Mouse (Mus musculus): Measurements from ENCODE around the gene Rnf222. TPM values are rescaled to one million over a fixed set of nuclear protein-coding genes. Genes with fewer than 3 reads are reported as not detected.
A peak's percentile ranks its signal among the peaks of the same experiment; 100 is the strongest.

Gene Rnf222
- polyA plus RNA-seq, 1 experiment from 2014 or later, result 5.8 TPM

DNA sequence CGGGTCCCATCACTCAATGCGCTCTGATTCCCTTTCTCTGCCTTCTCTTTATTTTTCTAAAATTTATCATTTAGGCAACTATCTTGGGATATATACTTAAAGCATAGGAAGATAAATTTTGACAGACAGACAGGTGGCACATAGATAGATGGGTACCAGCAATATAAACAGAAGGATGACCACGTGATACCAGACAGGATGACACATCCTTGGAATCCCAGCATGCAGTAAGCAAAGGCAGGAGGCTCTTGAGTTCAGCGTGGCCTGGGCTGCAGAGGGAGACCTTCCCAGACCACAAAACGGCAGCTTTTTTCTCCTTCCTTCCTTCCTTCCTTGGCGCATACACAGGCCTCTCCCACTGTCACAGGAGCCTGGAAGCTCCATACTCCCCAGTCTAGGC is 9.5 kb downstream of the Rnf222 start:
- no peak overlapping the region for H3K27ac ChIP-seq (replicated peaks)

DNA sequence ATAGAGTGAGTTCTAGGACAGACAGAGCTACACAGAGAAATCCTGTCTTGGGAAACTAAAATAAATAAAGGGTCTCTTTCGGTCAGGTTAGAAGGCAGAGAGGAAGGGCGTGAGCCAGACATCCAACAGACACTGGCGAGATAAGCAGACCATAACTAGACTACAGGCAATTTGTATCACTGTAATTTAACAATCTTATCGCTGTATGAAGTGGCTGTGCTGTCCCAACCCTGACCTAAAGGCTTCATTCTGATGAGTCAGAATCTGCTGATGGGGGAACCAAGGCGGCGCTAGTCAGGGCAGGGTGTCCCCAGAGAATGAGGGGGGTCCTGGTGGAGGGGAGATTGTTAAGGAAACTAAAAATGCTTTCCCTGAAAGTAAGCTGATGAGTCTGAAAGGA is 10.4 kb downstream of the Rnf222 start:
- Histone ChIP-seq H3K9me3 (ENCODE audit: control insufficient read depth, low read length) (no peaks in the 10 kb centered on the region), H3K4me2 (replicated peaks; ENCODE audit: low read depth) (no peak overlapping the region), H3K27ac (replicated peaks) (no peak overlapping the region), H3K36me3 (ENCODE audit: control insufficient read depth, insufficient read depth, low read length) (peaks cover 3% of the 10 kb centered on the region; the same call in 1 of the 2 replicates), H3K9ac (ENCODE audit: low read length) (no peak overlapping the region), H3K27me3 (ENCODE audit: control insufficient read depth, insufficient read depth, low read length) (no peaks in the 10 kb centered on the region), H3K4me1 (replicated peaks; ENCODE audit: control insufficient read depth, insufficient read depth) (no peaks in the 10 kb centered on the region), H3K4me3 (ENCODE audit: low read depth, low read length) (no peak overlapping the region)
- no peak for DNase-seq (ENCODE audit: low spot score)
- no peak for ATAC-seq (ENCODE audit: low FRiP score, low TSS enrichment)
- 82% methylated on average over 6 of the region's 6 CpGs for WGBS
- no peak for TF ChIP-seq EP300 (optimal IDR thresholded peaks at IDR 0.05)
- no peak for TF ChIP-seq CTCF (IDR thresholded peaks at IDR 0.05; ENCODE audit: low read depth)

More for the DNA sequence above, 9.5 kb downstream of the Rnf222 start:
- Histone ChIP-seq H3K27me3 (ENCODE audit: control insufficient read depth, insufficient read depth, low read length) (no peaks in the 10 kb centered on the region), H3K9ac (ENCODE audit: low read length) (no peak overlapping the region), H3K4me1 (replicated peaks; ENCODE audit: control insufficient read depth, insufficient read depth) (no peaks in the 10 kb centered on the region), H3K4me2 (replicated peaks; ENCODE audit: low read depth) (no peak overlapping the region), H3K4me3 (ENCODE audit: low read depth, low read length) (no peak overlapping the region), H3K9me3 (ENCODE audit: control insufficient read depth, low read length) (no peaks in the 10 kb centered on the region), H3K36me3 (ENCODE audit: control insufficient read depth, insufficient read depth, low read length) (no peaks in the 10 kb centered on the region)
- TF ChIP-seq CTCF (IDR thresholded peaks at IDR 0.05; ENCODE audit: low read depth) (no peak), EP300 (optimal IDR thresholded peaks at IDR 0.05) (no peak)
- DNase-seq (ENCODE audit: low spot score) (no peak), ATAC-seq (ENCODE audit: low FRiP score, low TSS enrichment) (no peak)
- 70% methylated on average over 6 of the region's 6 CpGs for WGBS

DNA sequence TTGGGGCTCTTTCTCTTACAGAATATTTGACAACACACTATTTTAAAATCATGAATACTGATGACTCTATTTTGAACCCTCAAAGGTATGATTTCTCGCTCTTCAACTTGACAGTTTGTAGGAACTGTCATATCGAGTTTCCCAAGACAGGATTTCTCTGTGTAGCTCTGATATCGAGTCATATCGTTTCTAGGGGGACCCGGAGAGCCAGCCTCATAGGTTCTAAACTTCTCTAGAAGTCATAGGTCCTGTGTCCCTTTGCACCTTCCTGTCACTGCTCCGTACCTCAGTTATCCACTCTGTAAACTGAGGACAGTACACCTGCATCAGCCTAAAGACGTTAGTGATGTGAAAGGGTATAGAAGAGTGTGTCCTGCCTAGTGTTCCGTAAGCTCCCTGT is 11.5 kb downstream of the Rnf222 start:
- WGBS, result 84% methylated on average over 8 of the region's 8 CpGs
- no peak for ATAC-seq (ENCODE audit: low FRiP score, low TSS enrichment)
- H3K27me3 ChIP-seq (ENCODE audit: control insufficient read depth, insufficient read depth, low read length), result no peaks in the 10 kb centered on the region
- H3K4me2 ChIP-seq (replicated peaks; ENCODE audit: low read depth), result no peak overlapping the region
- peaks cover 3% of the 10 kb centered on the region; the same call in 1 of the 2 replicates for H3K36me3 ChIP-seq (ENCODE audit: control insufficient read depth, insufficient read depth, low read length)
- H3K9me3 ChIP-seq (ENCODE audit: control insufficient read depth, low read length), result no peaks in the 10 kb centered on the region
- H3K4me3 ChIP-seq (ENCODE audit: low read depth, low read length), result no peak overlapping the region
- no peak overlapping the region for H3K27ac ChIP-seq (replicated peaks)
- no peaks in the 10 kb centered on the region for H3K4me1 ChIP-seq (replicated peaks; ENCODE audit: control insufficient read depth, insufficient read depth)
- no peak for TF ChIP-seq CTCF (IDR thresholded peaks at IDR 0.05; ENCODE audit: low read depth)
- no peak for TF ChIP-seq EP300 (optimal IDR thresholded peaks at IDR 0.05)
- H3K9ac ChIP-seq (ENCODE audit: low read length), result no peak overlapping the region
- DNase-seq (ENCODE audit: low spot score), result no peak

DNA sequence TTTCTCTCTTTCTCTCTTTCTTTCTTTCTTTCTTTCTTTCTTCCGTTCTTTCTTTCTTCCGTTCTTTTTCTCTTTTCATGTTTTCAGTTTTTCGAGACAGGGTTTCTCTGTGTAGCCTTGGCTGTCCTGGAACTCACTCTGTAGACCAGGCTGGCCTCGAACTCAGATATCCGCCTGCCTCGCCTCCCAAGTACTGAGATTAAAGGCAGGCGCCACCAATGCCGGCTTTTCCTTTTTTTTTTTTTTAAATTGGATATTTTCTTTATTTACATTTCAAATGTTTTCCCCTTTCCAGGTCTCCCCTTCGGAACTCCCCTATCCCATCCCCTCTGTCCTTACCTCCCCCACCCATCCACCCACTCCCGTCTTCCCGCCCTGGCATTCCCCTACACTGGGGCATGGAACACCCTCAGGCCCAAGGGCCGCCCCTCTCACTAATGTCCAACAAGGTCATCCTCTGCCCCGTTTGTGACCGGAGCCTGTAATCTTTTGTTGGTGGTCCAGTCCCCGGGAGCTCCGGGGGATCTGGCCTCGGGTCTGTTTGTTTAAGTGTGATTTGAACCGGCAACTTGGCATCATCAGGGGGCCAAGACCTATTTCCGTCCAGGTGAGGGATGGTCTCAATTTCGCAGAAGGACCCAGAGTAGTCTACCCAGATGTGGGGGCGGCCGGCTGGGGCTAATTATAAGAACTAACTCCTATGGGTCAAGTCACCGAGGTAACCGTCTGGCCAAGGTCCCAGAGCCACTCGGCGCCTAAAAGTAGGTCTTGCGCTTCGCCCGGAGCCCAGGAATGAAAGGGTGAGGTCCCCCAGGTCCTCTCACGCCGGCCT is 12.4 kb downstream of the Rnf222 start:
- no peak for ATAC-seq (ENCODE audit: low FRiP score, low TSS enrichment)
- 24% methylated on average over 31 of the region's 31 CpGs for WGBS

DNA sequence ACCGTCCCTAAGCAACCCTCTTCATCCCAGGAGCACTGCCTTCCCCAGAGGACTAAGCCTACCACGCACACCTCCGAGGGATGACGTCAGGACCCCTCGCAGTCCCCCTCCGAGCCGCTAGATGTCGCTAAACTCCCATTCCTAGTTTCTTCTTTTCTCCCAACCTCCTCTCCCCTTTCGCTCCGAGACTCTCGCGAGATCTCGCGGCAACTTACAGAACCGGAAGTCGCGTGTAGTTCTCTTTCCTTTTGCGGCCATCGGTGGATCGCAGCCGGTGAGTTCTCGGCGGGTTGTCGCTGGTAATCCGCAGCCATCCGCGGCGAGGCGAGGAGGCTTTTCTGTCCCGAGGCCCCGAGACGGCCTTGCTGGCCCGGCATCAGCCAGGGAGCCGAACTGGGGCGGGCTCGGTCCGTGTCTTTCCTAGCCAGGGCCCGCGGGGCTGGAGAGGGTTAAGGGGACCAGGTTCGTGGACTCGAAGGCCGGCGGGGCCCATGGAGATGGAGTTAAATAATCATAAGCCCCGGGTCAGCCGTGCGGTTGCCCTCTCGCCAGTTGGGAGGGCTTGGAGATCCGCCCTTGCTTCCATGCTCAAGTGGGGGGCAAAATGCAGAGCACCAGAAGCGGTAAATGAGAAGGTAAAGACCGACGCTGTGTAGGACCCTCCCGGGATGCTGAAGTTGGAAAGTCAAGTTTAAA is 13.1 kb downstream of the Rnf222 start, which contains the start of gene Rpl26:
Gene Rpl26 (plus strand): TSS at position 233 of the 696 bp plus-strand sequence.
- WGBS, result under 1% methylated on average over 52 of the region's 52 CpGs
- TF ChIP-seq EP300 (optimal IDR thresholded peaks at IDR 0.05) (peak; percentile 100), CTCF (IDR thresholded peaks at IDR 0.05; ENCODE audit: low read depth) (peak; percentile 99)
- Histone ChIP-seq H3K27me3 (ENCODE audit: control insufficient read depth, insufficient read depth, low read length) (no peaks in the 10 kb centered on the region), H3K27ac (replicated peaks) (peak within 1 kb of the TSS; percentile 93), H3K9ac (ENCODE audit: low read length) (peak within 1 kb of the TSS; percentile 99), H3K4me2 (replicated peaks; ENCODE audit: low read depth) (peak within 1 kb of the TSS; percentile 67), H3K36me3 (ENCODE audit: control insufficient read depth, insufficient read depth, low read length) (peaks cover 3% of the 10 kb centered on the region; the same call in 1 of the 2 replicates), H3K4me1 (replicated peaks; ENCODE audit: control insufficient read depth, insufficient read depth) (no peaks in the 10 kb centered on the region), H3K4me3 (ENCODE audit: low read depth, low read length) (peak within 1 kb of the TSS; percentile 93), H3K9me3 (ENCODE audit: control insufficient read depth, low read length) (no peaks in the 10 kb centered on the region)
- DNase-seq (ENCODE audit: low spot score) (peak; percentile 98), ATAC-seq (ENCODE audit: low FRiP score, low TSS enrichment) (peak; percentile 90)

More for the DNA sequence above, 12.4 kb downstream of the Rnf222 start:
- no peaks in the 10 kb centered on the region for H3K4me1 ChIP-seq (replicated peaks; ENCODE audit: control insufficient read depth, insufficient read depth)
- peaks cover 3% of the 10 kb centered on the region; the same call in 1 of the 2 replicates for H3K36me3 ChIP-seq (ENCODE audit: control insufficient read depth, insufficient read depth, low read length)
- H3K9me3 ChIP-seq (ENCODE audit: control insufficient read depth, low read length), result no peaks in the 10 kb centered on the region
- no peaks in the 10 kb centered on the region for H3K27me3 ChIP-seq (ENCODE audit: control insufficient read depth, insufficient read depth, low read length)
- H3K4me3 ChIP-seq (ENCODE audit: low read depth, low read length), result peak overlapping the region; percentile 93
- TF ChIP-seq CTCF (IDR thresholded peaks at IDR 0.05; ENCODE audit: low read depth) (no peak), EP300 (optimal IDR thresholded peaks at IDR 0.05) (no peak)
- no peak for DNase-seq (ENCODE audit: low spot score)
- peak overlapping the region; percentile 59 for H3K9ac ChIP-seq (ENCODE audit: low read length)
- peak overlapping the region; percentile 67 for H3K4me2 ChIP-seq (replicated peaks; ENCODE audit: low read depth)
- H3K27ac ChIP-seq (replicated peaks), result no peak overlapping the region
